ENCODE assay signal across 14 mouse cellular contexts in the genomic region with DNA sequence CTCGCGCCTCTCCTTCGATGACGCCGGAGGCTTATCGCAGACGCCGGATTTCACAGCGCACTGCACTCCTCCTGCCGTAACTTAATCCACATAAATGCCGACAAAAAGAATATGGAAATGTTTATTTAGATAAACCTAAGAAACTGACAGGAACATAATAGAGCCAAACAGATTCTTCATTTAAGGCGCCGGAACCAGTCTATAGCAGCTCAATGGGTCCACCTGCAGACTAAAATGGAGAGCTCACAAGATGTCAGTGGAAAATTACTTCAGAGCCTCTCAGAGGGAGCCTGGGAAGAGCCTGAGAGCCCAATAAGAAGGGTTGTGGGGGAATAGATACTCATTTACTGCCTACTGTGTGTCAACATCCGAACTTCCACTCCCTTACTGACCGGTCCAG. TPM values are rescaled to one million over a fixed set of nuclear protein-coding genes. Genes with fewer than 3 reads are reported as not detected.
A peak's percentile ranks its signal among the peaks of the same experiment; 100 is the strongest.
DNase-seq lines count a peak whose midpoint lies in the region; ATAC-seq and TF ChIP-seq lines count a peak whose summit lies in the region.
"Had no signal": no experiment of that assay in that cellular context is flagged by ENCODE, and none has a peak within 500 bp of the region (broad histone marks: within the 10 kb centered on the region; RNA-seq: fewer than 3 reads in every experiment).

No protein-coding gene starts in this region.

- H3K4me1 ChIP-seq in hindbrain, embryonic 14.5 days (replicated peaks; ENCODE audit: control insufficient read depth, insufficient read depth, low read length) = no peaks in the 10 kb centered on the region
- peaks cover 9% of the 10 kb centered on the region for H3K4me1 ChIP-seq in hindbrain, embryonic 10.5 days (replicated peaks)
- no peaks in the 10 kb centered on the region for H3K4me1 ChIP-seq in lung, embryonic 16.5 days (replicated peaks; ENCODE audit: control insufficient read depth, insufficient read depth, low read length)
- no peaks in the 10 kb centered on the region for H3K4me1 ChIP-seq in lung, adult 2 months (ENCODE audit: control insufficient read depth, insufficient read depth, low read length)
- H3K4me1 ChIP-seq: liver, embryonic 15.5 days had no signal

- H3K9me3 ChIP-seq in hindbrain, embryonic 14.5 days (ENCODE audit: control insufficient read depth, low read length) = no peaks in the 10 kb centered on the region
- no peaks in the 10 kb centered on the region for H3K9me3 ChIP-seq in hindbrain, embryonic 10.5 days
- H3K9me3 ChIP-seq in lung, embryonic 16.5 days (ENCODE audit: control insufficient read depth, low read length) = no peaks in the 10 kb centered on the region
- H3K9me3 ChIP-seq: forebrain, embryonic 12.5 days; G1E; liver, embryonic 15.5 days; neural tube, embryonic 15.5 days had no signal

- 72% methylated on average over 15 of the region's 15 CpGs for WGBS in hindbrain, embryonic 14.5 days
- WGBS in hindbrain, embryonic 10.5 days = 92% methylated on average over 15 of the region's 15 CpGs
- WGBS in lung, embryonic 16.5 days = 73% methylated on average over 15 of the region's 15 CpGs
- WGBS in lung, adult 2 months = 68% methylated on average over 15 of the region's 15 CpGs

- H3K4me3 ChIP-seq in hindbrain, embryonic 14.5 days (replicated peaks; ENCODE audit: low read length) = no peak overlapping the region
- H3K4me3 ChIP-seq in hindbrain, embryonic 10.5 days = no peak overlapping the region
- no peak overlapping the region for H3K4me3 ChIP-seq in lung, embryonic 16.5 days (ENCODE audit: low read length)
- no peak overlapping the region for H3K4me3 ChIP-seq in lung, adult 2 months (replicated peaks; ENCODE audit: extremely low read depth, low read depth, low read length)
- H3K4me3 ChIP-seq: forebrain, embryonic 12.5 days; liver, embryonic 15.5 days; neural tube, embryonic 15.5 days had no signal

- H3K9ac ChIP-seq in hindbrain, embryonic 14.5 days = no peak overlapping the region
- H3K9ac ChIP-seq in lung, embryonic 16.5 days (ENCODE audit: low read length) = no peak overlapping the region
- H3K9ac ChIP-seq: forebrain, embryonic 12.5 days; liver, embryonic 15.5 days; neural tube, embryonic 15.5 days had no signal

- H3K27me3 ChIP-seq in hindbrain, embryonic 14.5 days (ENCODE audit: control insufficient read depth, insufficient read depth, low read length) = no peaks in the 10 kb centered on the region
- peaks cover 5% of the 10 kb centered on the region; the same call in 1 of the 2 replicates for H3K27me3 ChIP-seq in hindbrain, embryonic 10.5 days (ENCODE audit: insufficient read depth, poor library complexity, severe bottlenecking)
- no peaks in the 10 kb centered on the region; the same call in 1 of the 2 replicates for H3K27me3 ChIP-seq in lung, embryonic 16.5 days (ENCODE audit: control insufficient read depth, insufficient read depth, low read depth, low read length)

- H3K4me2 ChIP-seq in hindbrain, embryonic 14.5 days (replicated peaks) = no peak overlapping the region
- no peak overlapping the region for H3K4me2 ChIP-seq in lung, embryonic 16.5 days (ENCODE audit: low read depth, low read length)
- H3K4me2 ChIP-seq: forebrain, embryonic 12.5 days; heart, embryonic 11.5 days; liver, embryonic 15.5 days; neural tube, embryonic 15.5 days had no signal

- peak; percentile 14 for DNase-seq in adrenal gland, postnatal 10 days
- DNase-seq in adrenal gland, postnatal 25 days = no peak
- DNase-seq in hindbrain, embryonic 14.5 days (ENCODE audit: low spot score) = peak; percentile 70
- DNase-seq in hindbrain, embryonic 10.5 days (ENCODE audit: low spot score) = no peak
- no peak for DNase-seq in lung, adult 2 months
- DNase-seq in right cerebral cortex, postnatal 25 days = peak; percentile 45
- DNase-seq: thymus, postnatal 25 days had no signal

- ATAC-seq in hindbrain, embryonic 14.5 days (ENCODE audit: low FRiP score) = no peak
- ATAC-seq in lung, embryonic 16.5 days (ENCODE audit: low read depth) = 0 out of 2 replicates have a peak, but pooled peaks have one; percentile 49
- ATAC-seq in granulocyte monocyte progenitor cell, adult 5-6 weeks (replicated peaks; ENCODE audit: poor library complexity, severe bottlenecking) = no peak

- H3K36me3 ChIP-seq in hindbrain, embryonic 14.5 days (replicated peaks; ENCODE audit: control insufficient read depth, insufficient read depth) = no peaks in the 10 kb centered on the region
- H3K36me3 ChIP-seq in hindbrain, embryonic 10.5 days = no peaks in the 10 kb centered on the region
- no peaks in the 10 kb centered on the region for H3K36me3 ChIP-seq in lung, embryonic 16.5 days (ENCODE audit: control insufficient read depth, insufficient read depth, low read length)
- H3K36me3 ChIP-seq: forebrain, embryonic 12.5 days; G1E; liver, embryonic 15.5 days; neural tube, embryonic 15.5 days had no signal

- no peak overlapping the region for H3K27ac ChIP-seq in hindbrain, embryonic 14.5 days
- no peak overlapping the region for H3K27ac ChIP-seq in hindbrain, embryonic 10.5 days
- H3K27ac ChIP-seq in lung, embryonic 16.5 days (ENCODE audit: low read length) = no peak overlapping the region
- H3K27ac ChIP-seq: forebrain, embryonic 12.5 days; liver, embryonic 15.5 days; neural tube, embryonic 15.5 days had no signal

- TF ChIP-seq CTCF in lung, adult 2 months (IDR thresholded peaks at IDR 0.05; ENCODE audit: insufficient read depth, low read length) = no peak

- TF ChIP-seq POLR2A in lung, adult 2 months (IDR thresholded peaks at IDR 0.05; ENCODE audit: borderline replicate concordance, extremely low read depth, low read depth, low read length) = no peak

RNA-seq across cellular contexts. Expression of a gene that starts 30.6 kb away (rescaled TPM):
- total RNA-seq in adrenal gland, postnatal 10 days (2021) = 10 to 100 TPM; 67.8 to 89.2 TPM
- total RNA-seq in adrenal gland, postnatal 25 days (2021) = 101 and 108 TPM in 2 replicates
- 320 and 331 TPM in 2 replicates for polyA plus RNA-seq in hindbrain, embryonic 14.5 days (2014; fragmentation: Nextera tagmentation; extraction: Ambion mirVana)
- polyA plus RNA-seq in hindbrain, embryonic 10.5 days (2016; fragmentation: Nextera tagmentation; extraction: Ambion mirVana) = 315 and 388 TPM in 2 replicates
- polyA plus RNA-seq in lung, embryonic 16.5 days (2015; fragmentation: Nextera tagmentation; extraction: Ambion mirVana) = 289 and 290 TPM in 2 replicates
- 31.5 and 49.5 TPM in 2 replicates for polyA plus RNA-seq in lung, adult 2 months (2012; rRNA removed)
- total RNA-seq in granulocyte monocyte progenitor cell, adult 5-6 weeks (2014; fragmentation: Nextera tagmentation) = 98.9 and 114 TPM in 2 replicates
- 189 and 222 TPM in 2 replicates for total RNA-seq in granulocyte monocyte progenitor cell, adult 5-6 weeks (2017)

RNA-seq across cellular contexts. Expression of a gene that starts 40.7 kb away (rescaled TPM):
- 10 to 100 TPM; 44.8 to 56.5 TPM for total RNA-seq in adrenal gland, postnatal 10 days (2021)
- 63.0 and 78.1 TPM in 2 replicates for total RNA-seq in adrenal gland, postnatal 25 days (2021)
- 60.0 and 61.6 TPM in 2 replicates for polyA plus RNA-seq in hindbrain, embryonic 14.5 days (2014; fragmentation: Nextera tagmentation; extraction: Ambion mirVana)
- 89.1 and 92.4 TPM in 2 replicates for polyA plus RNA-seq in hindbrain, embryonic 10.5 days (2016; fragmentation: Nextera tagmentation; extraction: Ambion mirVana)
- polyA plus RNA-seq in lung, embryonic 16.5 days (2015; fragmentation: Nextera tagmentation; extraction: Ambion mirVana) = 66.0 and 68.4 TPM in 2 replicates
- 21.0 and 24.6 TPM in 2 replicates for polyA plus RNA-seq in lung, adult 2 months (2012; rRNA removed)
- 28.3 and 35.6 TPM in 2 replicates for total RNA-seq in granulocyte monocyte progenitor cell, adult 5-6 weeks (2014; fragmentation: Nextera tagmentation)
- 25.5 and 31.8 TPM in 2 replicates for total RNA-seq in granulocyte monocyte progenitor cell, adult 5-6 weeks (2017)

Comparison
In these comparisons a context has a peak if more than half of its experiments do, and no peak if none do; other contexts are left out.
1. DNase-seq: peak in adrenal gland, postnatal 10 days (single experiment), hindbrain, embryonic 14.5 days (single experiment) and right cerebral cortex, postnatal 25 days (single experiment); none in adrenal gland, postnatal 25 days (single experiment), hindbrain, embryonic 10.5 days (single experiment) and lung, adult 2 months (single experiment).